Mouse (Mus musculus): Measurements from ENCODE around the gene Acap3. TPM values are rescaled to one million over a fixed set of nuclear protein-coding genes. Genes with fewer than 3 reads are reported as not detected.

The Acap3 gene
- polyA plus RNA-seq, 1 experiment from 2014 or later: 18.4 TPM

Small RNA genes lying within 50 kb of the gene (microRNA-seq; reads per million reads assigned to microRNA genes)
- not detected for gene Gm22991

Other genes starting within 250 kb of the Acap3 start
- gene Gm10563, start 246.4 kb upstream of the Acap3 start, polyA plus RNA-seq (2014; fragmentation: Nextera tagmentation; extraction: Ambion mirVana): not detected in 2 replicates
- gene Mmp23, start 238.4 kb upstream of the Acap3 start, polyA plus RNA-seq (2014; fragmentation: Nextera tagmentation; extraction: Ambion mirVana): 11.3 and 12.2 TPM in 2 replicates
- gene Mib2, start 222.6 kb upstream of the Acap3 start, polyA plus RNA-seq (2014; fragmentation: Nextera tagmentation; extraction: Ambion mirVana): 16.0 and 16.6 TPM in 2 replicates
- gene Fndc10, start 197.5 kb upstream of the Acap3 start, polyA plus RNA-seq (2014; fragmentation: Nextera tagmentation; extraction: Ambion mirVana): 2.0 and 2.1 TPM in 2 replicates
- 145 and 147 TPM in 2 replicates for gene Ssu72, start 187.0 kb upstream of the Acap3 start, polyA plus RNA-seq (2014; fragmentation: Nextera tagmentation; extraction: Ambion mirVana)
- gene Tmem240, start 157.0 kb upstream of the Acap3 start, polyA plus RNA-seq (2014; fragmentation: Nextera tagmentation; extraction: Ambion mirVana): 0.55 and 0.79 TPM in 2 replicates
- 103 and 104 TPM in 2 replicates for gene Atad3a, start 130.7 kb upstream of the Acap3 start, polyA plus RNA-seq (2014; fragmentation: Nextera tagmentation; extraction: Ambion mirVana)
- gene Vwa1, start 117.1 kb upstream of the Acap3 start, polyA plus RNA-seq (2014; fragmentation: Nextera tagmentation; extraction: Ambion mirVana): 5.3 and 6.0 TPM in 2 replicates
- gene Tmem88b, start 105.9 kb upstream of the Acap3 start, polyA plus RNA-seq (2014; fragmentation: Nextera tagmentation; extraction: Ambion mirVana): 0.19 and 0.34 TPM in 2 replicates
- not detected in 2 replicates for gene Ankrd65, start 101.4 kb upstream of the Acap3 start, polyA plus RNA-seq (2014; fragmentation: Nextera tagmentation; extraction: Ambion mirVana)
- gene Mrpl20, start 88.9 kb upstream of the Acap3 start, polyA plus RNA-seq (2014; fragmentation: Nextera tagmentation; extraction: Ambion mirVana): 238 and 245 TPM in 2 replicates
- 181 and 203 TPM in 2 replicates for gene Ccnl2, start 79.3 kb upstream of the Acap3 start, polyA plus RNA-seq (2014; fragmentation: Nextera tagmentation; extraction: Ambion mirVana)
- 132 and 138 TPM in 2 replicates for gene Aurkaip1, start 60.5 kb upstream of the Acap3 start, polyA plus RNA-seq (2014; fragmentation: Nextera tagmentation; extraction: Ambion mirVana)
- gene Mxra8, start 52.1 kb upstream of the Acap3 start, polyA plus RNA-seq (2014; fragmentation: Nextera tagmentation; extraction: Ambion mirVana): 41.8 and 49.3 TPM in 2 replicates
- 8.1 and 9.1 TPM in 2 replicates for gene Dvl1, start 44.4 kb upstream of the Acap3 start, polyA plus RNA-seq (2014; fragmentation: Nextera tagmentation; extraction: Ambion mirVana)
- gene Tas1r3, start 28.5 kb upstream of the Acap3 start, polyA plus RNA-seq (2014; fragmentation: Nextera tagmentation; extraction: Ambion mirVana): 0.24 and 0.28 TPM in 2 replicates
- gene Cptp, start 22.4 kb upstream of the Acap3 start, polyA plus RNA-seq (2014; fragmentation: Nextera tagmentation; extraction: Ambion mirVana): 19.2 and 20.4 TPM in 2 replicates
- 89.4 and 91.1 TPM in 2 replicates for gene Ints11, start 22.3 kb upstream of the Acap3 start, polyA plus RNA-seq (2014; fragmentation: Nextera tagmentation; extraction: Ambion mirVana)
- gene Pusl1, start within 50 bp of the Acap3 start, polyA plus RNA-seq (2014; fragmentation: Nextera tagmentation; extraction: Ambion mirVana): 42.4 and 45.5 TPM in 2 replicates
- gene Ube2j2, start 52.0 kb downstream of the Acap3 start, polyA plus RNA-seq (2014; fragmentation: Nextera tagmentation; extraction: Ambion mirVana): 163 and 169 TPM in 2 replicates
- gene C1qtnf12, start 70.5 kb downstream of the Acap3 start, polyA plus RNA-seq (2014; fragmentation: Nextera tagmentation; extraction: Ambion mirVana): 24.3 and 28.5 TPM in 2 replicates
- 15.4 and 16.4 TPM in 2 replicates for gene B3galt6, start 100.8 kb downstream of the Acap3 start, polyA plus RNA-seq (2014; fragmentation: Nextera tagmentation; extraction: Ambion mirVana)
- gene Sdf4, start 101.0 kb downstream of the Acap3 start, polyA plus RNA-seq (2014; fragmentation: Nextera tagmentation; extraction: Ambion mirVana): 131 and 142 TPM in 2 replicates
- 0.29 and 0.58 TPM in 2 replicates for gene Tnfrsf4, start 122.0 kb downstream of the Acap3 start, polyA plus RNA-seq (2014; fragmentation: Nextera tagmentation; extraction: Ambion mirVana)
- 0.62 and 0.65 TPM in 2 replicates for gene Tnfrsf18, start 134.3 kb downstream of the Acap3 start, polyA plus RNA-seq (2014; fragmentation: Nextera tagmentation; extraction: Ambion mirVana)
- 0.33 and 0.55 TPM in 2 replicates for gene Ttll10, start 167.6 kb downstream of the Acap3 start, polyA plus RNA-seq (2014; fragmentation: Nextera tagmentation; extraction: Ambion mirVana)
- gene 9430015G10Rik, start 218.2 kb downstream of the Acap3 start, polyA plus RNA-seq (2014; fragmentation: Nextera tagmentation; extraction: Ambion mirVana): 61.9 and 71.4 TPM in 2 replicates
- gene Rnf223, start 238.7 kb downstream of the Acap3 start, polyA plus RNA-seq (2014; fragmentation: Nextera tagmentation; extraction: Ambion mirVana): 0.81 and 1.0 TPM in 2 replicates